Mouse (Mus musculus) ZHBTc4 (cell line): ENCODE results near the gene Slc1a2.

Experiments
- DNase-seq: peaks from one replicate; pipeline ENCODE4 v3.0.0-alpha.2; 2011; ENCODE audit warnings: low read depth, low spot score

Gene Slc1a2

DNA sequence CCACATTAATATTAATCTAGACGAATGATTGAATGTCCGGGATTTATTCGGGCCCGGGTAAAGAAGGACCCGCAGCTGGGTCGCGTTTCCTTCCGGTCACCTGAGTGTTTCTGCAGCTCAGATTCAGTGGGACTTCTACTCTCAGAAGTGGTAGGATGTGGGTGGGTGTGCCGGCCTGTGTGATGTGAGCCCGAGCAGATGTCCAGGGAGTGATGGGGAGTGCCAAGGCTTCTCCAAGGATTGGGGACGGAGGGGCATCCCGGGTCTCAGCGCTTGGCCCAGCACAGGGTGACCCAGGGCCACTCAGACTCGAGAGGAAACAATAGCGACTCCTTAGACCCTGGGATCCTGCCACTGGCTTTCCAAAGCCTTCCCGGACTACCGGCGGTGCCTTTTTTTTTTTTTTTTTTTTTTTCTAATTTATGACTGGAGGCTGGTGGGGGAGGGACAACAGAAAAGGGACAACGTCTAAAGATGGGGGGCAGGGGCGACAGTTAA lies at the start of gene Slc1a2:
Slc1a2 (plus strand) TSS at position 497 of the 498 bp plus-strand sequence.
- peak; percentile 14 for DNase-seq

DNA sequence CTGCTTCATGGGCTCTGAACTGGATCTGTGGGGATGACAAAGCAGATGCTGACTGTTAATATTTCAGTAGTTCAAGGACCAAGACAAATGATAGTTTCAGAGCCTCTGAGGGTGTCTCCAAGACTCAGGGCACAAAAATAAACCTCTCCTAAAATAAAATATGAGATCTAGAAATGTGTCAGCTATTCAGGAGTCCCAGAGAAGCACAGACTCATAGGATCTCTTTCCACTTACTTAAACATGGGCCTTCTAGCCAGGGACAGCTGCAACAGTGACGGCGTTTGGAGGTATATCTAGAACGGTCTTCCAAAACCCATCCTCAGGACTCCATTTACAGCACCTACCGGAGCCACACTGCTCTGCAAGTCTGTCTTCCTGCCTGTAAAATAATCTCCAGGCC lies 48.0 kb upstream of the Slc1a2 start:
- DNase-seq, result no peak

DNA sequence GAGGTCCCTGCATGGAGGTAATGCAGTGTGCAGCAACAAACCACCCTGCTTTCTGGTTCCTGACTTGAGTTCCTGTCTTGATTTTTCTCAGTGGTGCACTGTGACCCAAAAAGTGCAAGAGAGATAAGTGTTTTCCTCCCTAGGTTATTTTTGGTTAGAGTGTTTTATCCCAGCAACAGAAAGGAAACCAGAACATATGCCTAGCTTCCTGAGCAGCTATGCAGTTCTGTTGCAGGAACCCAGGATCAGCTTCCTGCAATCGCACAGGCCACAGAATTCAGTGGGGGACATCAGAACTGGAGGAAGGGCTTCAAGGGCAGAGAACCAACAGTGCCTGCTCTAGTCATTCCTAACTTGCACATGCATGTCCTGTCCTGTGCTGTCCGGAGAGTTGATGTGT lies 41.8 kb upstream of the Slc1a2 start:
- DNase-seq, result no peak

- no peak for DNase-seq
These were observed 37.6 kb upstream of the Slc1a2 start for GRCm38 (mm10) chr2:102620744-102621429.

- DNase-seq, result no peak
These were observed 36.3 kb upstream of the Slc1a2 start for GRCm38 (mm10) chr2:102622176-102622575.

GRCm38 (mm10) chr2:102622943-102623342 lies 35.5 kb upstream of the Slc1a2 start:
- DNase-seq, result no peak

GRCm38 (mm10) chr2:102624538-102624937 lies 33.9 kb upstream of the Slc1a2 start:
- DNase-seq, result no peak

- no peak for DNase-seq
These were observed 26.1 kb upstream of the Slc1a2 start for GRCm38 (mm10) chr2:102632361-102632760.

DNA sequence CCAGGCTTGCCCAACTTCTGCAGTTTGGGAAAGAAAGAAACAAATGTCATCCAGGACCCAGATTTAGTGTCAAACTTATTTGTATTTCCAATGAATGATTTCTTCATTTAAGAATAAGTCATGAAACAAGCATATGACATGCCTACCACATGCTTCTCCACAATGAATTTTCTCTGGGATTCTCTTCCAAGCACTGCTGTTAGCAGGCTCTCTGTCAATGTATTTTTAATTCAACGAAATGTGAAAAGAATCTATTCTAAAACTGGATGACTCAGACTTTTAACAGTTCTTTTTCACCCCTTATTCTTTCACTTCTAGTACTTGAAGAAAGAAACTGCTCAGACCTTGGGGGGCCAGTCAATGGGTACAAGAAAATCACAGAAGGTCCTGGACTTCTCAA lies 24.4 kb upstream of the Slc1a2 start:
- DNase-seq, result no peak

DNA sequence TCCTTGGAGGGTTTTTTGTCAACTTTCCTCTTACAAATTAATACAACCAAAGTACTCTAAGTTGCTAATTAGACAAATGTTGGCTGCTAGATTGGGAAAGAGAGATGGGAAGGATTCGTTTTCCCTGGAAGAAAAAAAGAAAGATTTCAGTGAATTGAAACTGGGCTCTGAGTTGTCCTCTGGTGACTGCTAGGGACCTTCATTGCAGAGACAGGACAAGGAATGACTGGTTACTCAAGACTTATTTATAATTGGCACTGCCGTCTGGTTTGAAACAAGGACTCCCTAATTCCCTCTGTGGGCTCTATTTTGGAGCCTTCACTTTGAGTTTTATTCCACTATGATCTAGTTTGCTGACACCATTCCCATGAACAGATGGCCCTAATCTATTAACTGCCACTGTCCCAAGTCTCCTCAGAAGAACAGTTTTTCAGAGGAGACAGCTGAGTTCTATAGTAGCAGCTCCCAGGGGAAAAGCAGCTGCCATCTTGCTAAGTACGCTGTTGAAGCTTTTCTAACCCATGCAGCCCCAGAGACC lies 22.9 kb upstream of the Slc1a2 start:
- DNase-seq, result no peak

- no peak for DNase-seq
These were observed 22.3 kb upstream of the Slc1a2 start for GRCm38 (mm10) chr2:102636116-102636600.

- no peak for DNase-seq
These were observed 20.3 kb upstream of the Slc1a2 start for GRCm38 (mm10) chr2:102638140-102638539.

- DNase-seq, result no peak
These were observed 19.8 kb upstream of the Slc1a2 start for GRCm38 (mm10) chr2:102638690-102639089.

DNA sequence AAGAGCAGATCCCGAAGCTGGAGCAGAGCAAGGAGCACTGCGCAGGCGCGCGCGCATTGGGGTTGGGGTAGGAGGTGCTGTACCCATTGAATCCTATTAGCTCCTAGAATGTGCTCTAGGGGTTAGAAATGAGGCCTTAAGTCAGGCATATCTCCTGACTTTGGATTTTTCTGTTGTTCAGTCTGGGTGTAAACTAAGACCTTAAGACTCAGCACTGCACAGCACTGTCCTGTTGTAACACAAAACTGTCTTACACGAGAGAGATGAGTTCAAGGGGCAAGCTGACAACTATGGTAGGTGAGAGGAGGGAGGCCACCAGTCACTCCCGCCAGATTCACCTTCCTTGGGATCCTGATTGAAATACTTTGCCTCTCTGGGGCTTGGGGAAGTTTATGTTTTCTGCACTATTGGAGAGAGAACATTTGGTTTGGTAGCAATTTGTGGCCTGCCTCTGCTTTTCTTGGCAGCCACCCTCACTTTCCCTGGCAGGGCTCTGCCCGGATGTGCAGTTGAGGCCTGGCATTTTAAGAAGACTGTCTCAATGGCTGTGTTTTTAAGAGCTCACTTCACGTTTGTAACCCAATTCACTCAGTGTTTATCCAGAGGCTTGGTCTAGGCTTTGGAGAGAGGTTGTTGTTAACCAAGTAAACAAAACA lies 9.5 kb upstream of the Slc1a2 start:
- DNase-seq, result no peak

DNA sequence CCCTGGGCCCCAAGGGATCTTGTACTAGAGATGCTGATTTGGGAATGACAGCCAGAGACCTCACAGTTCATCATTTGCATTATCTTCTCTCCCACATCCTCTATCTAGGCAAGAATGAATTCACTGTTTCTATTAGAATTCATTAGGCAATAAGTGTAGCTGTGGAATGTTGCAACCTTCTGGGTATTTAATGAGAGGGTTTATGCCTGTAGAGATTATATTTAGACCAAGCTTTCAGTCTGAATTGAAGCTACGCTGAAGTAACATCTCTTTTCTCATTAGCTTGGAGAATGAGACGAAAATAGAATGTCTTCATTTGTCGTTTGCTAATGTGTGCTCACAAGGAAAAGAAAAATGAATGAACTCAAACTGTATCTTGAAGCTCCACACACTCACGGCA lies 8.1 kb upstream of the Slc1a2 start:
- no peak for DNase-seq

GRCm38 (mm10) chr2:102655966-102656725 lies 2.3 kb upstream of the Slc1a2 start:
- no peak for DNase-seq

DNA sequence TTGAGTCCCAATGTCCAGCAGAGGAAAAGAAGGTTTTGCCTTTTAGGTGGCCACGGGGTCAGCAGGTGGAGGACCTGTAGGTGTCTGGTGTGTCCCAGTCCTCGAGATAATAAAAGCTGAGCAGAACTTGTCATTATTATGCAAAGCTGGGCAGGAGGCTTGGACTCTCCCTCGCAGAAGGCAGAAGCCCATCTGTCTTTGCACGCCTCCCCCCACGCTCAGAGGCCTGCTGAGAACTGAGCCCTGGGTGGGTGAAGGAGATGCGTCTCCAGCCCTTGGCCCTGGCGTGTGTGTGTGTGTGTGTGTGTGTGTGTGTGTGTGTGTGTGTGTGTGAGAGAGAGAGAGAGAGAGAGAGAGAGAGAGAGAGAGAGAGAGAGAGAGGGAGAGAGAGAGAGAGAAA lies 733 bp upstream of the Slc1a2 start:
- DNase-seq, result peak; percentile 12

DNA sequence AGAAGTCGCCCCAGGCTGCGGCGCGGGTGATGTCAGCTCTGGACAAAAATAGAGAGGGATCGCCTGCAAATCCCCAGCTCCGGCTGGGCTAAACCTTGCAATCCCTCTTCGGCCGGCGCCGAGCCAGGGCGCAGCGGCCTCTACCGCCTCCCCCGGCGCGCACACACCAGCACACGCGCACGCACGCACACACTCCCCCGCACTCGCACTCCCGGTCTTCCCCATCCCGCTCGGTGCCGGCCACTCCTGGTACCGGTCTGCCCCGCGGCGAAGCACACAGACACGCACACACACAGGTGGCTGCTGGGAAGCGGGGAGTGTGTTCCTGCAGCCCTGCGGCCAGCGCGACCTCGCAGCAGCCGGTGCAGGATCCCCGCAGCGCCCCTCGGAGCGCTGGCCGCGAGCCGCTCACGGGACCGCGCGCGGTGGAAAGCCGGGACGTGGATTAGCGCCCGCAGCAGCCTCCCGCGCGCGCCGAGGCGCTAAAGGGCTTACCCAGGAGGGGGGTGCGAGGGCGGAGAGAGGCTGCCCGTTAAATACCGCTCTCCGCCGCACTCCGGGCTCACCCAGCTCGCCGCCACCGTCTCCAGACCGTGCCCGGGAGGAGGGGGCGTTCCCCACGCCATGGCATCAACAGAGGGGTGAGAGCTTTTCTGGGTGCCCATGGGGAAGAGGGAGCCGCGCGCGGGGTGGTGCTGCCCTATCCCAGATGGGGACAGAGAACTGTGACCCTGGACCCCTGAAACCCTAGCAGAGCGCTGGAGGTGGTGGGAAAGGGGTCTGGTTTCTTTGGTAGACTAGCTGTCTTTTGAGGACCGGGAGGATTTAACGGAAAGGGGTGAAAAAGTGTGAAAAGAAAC lies 432 bp downstream of the Slc1a2 start:
- DNase-seq, result peak; percentile 65

- DNase-seq, result peak; percentile 24
These were observed 1.0 kb downstream of the Slc1a2 start for GRCm38 (mm10) chr2:102659521-102659830.

- DNase-seq, result no peak
These were observed 2.6 kb downstream of the Slc1a2 start for GRCm38 (mm10) chr2:102661052-102661451.

DNA sequence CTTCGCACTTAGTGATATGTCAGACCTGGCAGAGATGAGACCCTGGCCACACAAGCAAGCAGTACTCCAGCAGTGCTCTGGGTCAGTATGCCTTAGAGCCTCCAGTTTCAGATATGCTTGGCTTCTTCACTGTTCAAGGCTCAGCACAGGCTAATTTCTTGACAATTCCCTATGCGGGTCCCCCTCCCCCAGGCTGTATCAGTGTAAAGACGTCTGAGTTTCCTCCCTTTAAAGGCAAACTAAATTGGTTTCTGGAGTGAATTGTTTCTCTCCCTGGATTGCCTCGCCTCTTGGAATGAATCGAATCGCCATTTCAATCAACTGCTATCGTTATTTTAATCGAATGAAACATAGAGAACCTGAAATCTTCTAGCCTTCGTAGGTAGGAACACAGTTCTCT lies 4.5 kb downstream of the Slc1a2 start:
- DNase-seq, result no peak
